Mouse (Mus musculus) gastrocnemius, postnatal 10 days (tissue): ENCODE measurements around the gene Mctp2. TPM values are rescaled to one million over a fixed set of nuclear protein-coding genes. Genes with fewer than 3 reads are reported as not detected.
"Not testable (repeated sequence)": the region's sequence is repeated elsewhere in the genome, so short reads cannot be mapped to it uniquely, and the experiment has no call there.

ENCODE experiments used
- DNase-seq: peaks from one replicate; pipeline ENCODE4 v3.0.0; 2021; ENCODE audit warnings: mixed read lengths
- total RNA-seq, 2 experiments: library from RNA; stranded (reverse); gene quantifications; 2 replicates each; pipeline ENCODE4 v1.2.3; 2021

The Mctp2 gene
- total RNA-seq, 2 experiments from 2014 or later = 0.07 to 0.25 TPM

- no peak for DNase-seq
Measured at GRCm38 (mm10) chr7:72271546-72271945, 34.9 kb downstream of the Mctp2 start.

DNA sequence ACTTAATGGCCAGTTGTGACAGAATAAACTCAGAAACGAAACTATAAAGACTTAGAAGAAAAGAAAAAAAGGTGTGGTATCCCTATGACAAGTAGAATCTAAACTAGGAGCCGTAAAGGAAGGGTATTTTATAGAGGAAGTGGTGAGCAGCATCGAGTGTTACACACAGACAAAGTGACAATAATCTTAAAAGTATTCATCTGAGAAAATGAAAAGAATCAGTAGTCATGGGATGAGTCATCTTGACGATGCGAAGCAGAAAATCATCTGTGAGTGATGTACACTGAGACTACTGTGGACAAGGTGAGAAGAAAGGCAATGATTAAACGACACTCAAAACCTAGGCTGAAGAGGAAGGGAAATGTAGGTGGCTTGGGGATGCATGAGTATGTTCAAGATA, 36.4 kb downstream of the Mctp2 start:
- DNase-seq = no peak

- no peak for DNase-seq
Measured at GRCm38 (mm10) chr7:72260766-72261655, 45.4 kb downstream of the Mctp2 start.

GRCm38 (mm10) chr7:72259045-72259444, 47.4 kb downstream of the Mctp2 start:
- DNase-seq = no peak

GRCm38 (mm10) chr7:72250326-72250725, 56.1 kb downstream of the Mctp2 start:
- DNase-seq = not testable (repeated sequence)

DNA sequence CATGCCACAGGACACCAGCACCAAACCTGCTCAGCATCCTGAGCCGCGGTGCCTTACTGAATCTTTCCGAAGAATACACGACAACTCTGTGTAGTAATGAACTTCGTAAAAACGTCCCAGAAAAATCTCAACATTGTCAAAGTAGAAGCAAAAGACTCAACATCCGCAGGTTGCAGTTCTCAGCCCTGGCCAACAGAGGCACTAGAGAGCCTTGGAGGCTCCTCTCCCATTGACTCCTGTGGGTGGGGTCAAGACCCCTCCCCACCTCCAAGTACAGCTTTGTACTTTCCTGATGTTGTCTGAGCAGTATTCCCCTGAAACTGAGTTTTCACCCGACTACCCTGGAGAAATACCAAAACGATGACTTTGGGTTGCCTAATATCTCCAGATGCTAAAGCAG, 65.1 kb downstream of the Mctp2 start:
- DNase-seq = no peak

- peak; percentile 15 for DNase-seq
Measured at GRCm38 (mm10) chr7:72239782-72240493, 66.5 kb downstream of the Mctp2 start.

DNA sequence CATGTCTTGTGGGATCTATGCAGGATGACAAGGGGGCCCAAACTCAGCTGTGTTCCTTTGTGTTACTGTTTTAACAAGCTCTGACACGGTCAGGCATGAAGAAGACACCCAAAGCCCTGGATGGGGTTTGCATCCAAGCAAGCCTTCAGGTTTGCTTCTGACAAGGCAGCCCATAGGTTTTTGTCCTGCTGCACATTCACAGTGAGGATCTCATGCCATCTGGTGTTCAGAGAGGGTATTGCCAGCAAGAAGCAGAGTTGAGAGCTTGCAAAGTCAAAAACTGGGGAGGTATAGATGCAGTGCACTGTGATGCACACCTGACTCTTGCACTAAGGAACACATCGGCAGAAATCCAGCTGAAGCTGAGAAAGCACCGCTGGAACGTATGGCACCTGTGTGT, 67.8 kb downstream of the Mctp2 start:
- peak; percentile 47 for DNase-seq

- DNase-seq = no peak
Measured at GRCm38 (mm10) chr7:72234433-72234998, 71.9 kb downstream of the Mctp2 start.

GRCm38 (mm10) chr7:72231182-72231877, 75.1 kb downstream of the Mctp2 start:
- no peak for DNase-seq

DNA sequence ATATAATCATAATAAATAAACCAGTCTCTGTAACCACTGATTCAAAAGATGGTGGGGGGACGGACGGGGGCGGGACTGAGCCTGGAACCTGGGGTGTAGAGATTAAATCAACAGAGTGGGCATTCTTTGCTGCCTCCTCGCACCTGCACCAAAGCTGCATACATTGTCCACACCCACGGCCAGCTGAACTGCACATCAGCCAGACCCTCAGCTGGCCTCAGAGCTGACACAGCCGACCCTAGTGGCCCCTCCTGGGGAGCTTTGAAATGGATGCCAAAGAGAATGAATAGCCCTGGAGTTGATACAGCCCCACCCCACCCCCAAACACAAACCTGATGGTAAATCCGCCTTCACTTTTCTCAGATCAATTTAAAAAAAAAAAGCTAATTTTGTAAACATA, 76.5 kb downstream of the Mctp2 start:
- no peak for DNase-seq

- no peak for DNase-seq
Measured at GRCm38 (mm10) chr7:72223558-72223957, 82.8 kb downstream of the Mctp2 start.

- DNase-seq = no peak
Measured at GRCm38 (mm10) chr7:72222532-72222931, 83.9 kb downstream of the Mctp2 start.

DNA sequence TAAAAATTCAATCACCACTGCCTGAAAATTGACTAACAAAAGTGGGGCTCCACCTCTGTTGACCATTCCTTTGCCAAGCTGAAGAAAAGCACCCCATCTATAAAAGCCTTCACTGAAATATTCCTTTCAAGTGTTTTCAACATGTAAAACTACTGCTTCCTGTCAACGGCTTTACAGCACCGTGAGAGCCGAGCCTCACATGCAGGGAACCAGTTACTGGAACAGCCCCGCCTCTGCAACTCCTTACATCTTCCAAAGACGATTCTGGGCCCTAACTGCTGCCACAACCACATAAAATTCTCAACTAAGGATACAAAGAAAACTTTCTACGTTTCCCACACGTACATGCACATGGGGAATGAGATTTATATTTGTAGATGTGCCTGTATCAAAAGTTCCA, 88.4 kb downstream of the Mctp2 start:
- DNase-seq = no peak

GRCm38 (mm10) chr7:72215563-72216215, 90.7 kb downstream of the Mctp2 start:
- no peak for DNase-seq

DNA sequence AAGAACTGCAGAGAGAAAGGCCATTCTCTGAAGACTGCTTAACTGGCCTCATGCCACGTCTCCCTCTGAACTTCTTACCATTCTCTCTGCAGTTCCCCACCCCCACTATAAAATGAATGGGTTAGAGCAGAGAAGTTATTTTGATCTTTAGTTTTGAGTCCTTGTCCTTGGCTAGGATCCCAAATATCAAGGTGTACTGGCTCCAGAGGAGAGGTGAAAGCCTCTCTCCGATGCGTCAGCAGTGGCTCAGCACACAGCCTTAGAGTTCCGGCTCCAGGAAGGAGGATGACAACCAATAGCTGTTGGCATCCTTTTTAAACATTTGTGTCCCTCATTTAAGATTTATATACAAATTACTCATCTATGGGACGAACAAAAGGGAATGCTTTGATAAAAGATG, 96.2 kb downstream of the Mctp2 start:
- DNase-seq = no peak

- no peak for DNase-seq
Measured at GRCm38 (mm10) chr7:72209296-72209695, 97.1 kb downstream of the Mctp2 start.

DNA sequence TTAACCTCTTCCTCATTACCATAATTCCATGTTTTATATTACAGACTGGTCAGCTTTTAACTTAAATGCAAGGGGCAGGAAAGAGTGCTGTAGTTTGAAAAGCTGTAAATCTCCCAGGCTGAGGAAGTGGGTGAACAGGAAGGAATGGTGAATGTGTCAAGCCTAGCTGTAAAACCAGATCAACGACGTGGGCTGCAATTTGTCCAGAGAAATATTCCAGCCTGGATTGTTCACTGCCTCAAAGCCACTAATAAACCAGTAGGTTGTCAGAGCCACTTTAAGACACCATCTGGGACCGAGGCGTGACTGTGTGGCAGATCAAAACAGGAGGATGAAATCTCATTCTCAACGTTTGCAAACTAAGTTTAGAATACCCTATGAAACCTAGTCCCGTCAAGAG, 99.6 kb downstream of the Mctp2 start:
- no peak for DNase-seq

DNA sequence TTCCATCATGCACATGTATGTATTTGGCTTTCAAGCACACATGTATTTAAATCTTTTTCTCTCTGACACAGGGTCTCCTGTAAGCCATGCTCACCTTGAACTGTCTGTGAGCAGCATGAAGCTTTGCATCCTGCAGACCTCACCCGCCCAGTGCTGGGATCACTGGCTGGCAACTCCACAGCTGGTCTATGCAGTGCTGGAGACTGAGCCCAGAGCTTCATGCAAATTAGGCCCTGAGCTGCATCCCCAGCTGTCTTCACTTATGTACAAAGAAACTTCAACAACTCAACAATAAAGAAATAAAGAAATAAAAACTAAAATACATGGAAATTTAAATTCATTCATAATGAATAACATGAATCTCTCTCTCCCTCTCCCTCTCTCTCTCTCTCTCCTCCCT, 110.7 kb downstream of the Mctp2 start:
- no peak for DNase-seq

DNA sequence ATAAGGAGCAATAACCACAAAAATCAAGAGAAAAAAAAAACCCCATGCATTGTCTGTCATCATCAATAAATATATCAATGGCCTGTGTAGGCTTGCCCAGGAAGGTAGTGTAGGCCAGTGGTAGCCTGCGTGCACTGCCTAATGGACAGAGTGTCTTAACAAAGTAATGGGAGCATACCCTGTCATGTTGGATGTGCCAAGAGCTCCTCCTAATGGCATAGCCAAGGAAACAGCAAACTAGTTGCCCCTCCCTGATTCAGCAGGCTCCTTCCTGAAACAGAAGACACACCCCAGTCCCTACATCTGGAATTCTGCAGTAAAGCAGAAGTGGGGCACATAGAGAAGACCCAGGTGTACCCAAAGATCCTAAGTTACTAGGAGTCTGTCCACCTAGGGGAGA, 113.1 kb downstream of the Mctp2 start:
- DNase-seq = no peak

DNA sequence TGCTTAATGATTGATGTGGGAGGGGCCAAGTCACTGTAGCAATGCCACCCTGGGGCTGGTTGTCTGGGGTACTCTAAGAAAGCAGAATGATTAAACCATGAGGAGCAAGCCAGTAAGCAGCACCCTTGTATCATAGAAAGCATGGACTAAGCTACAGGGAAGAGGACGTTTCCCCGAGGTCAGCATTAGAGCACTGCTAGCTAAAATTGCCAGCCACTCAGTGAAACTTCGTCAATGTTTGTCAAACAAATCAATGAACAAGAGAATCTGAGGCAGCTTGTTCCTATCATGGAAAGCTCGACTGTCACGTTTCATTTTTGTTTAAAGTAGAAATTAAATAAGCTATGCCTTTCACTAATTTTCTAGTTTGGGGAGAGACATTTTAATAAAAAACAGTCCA, 124.8 kb downstream of the Mctp2 start:
- DNase-seq = no peak

- no peak for DNase-seq
Measured at GRCm38 (mm10) chr7:72169320-72169719, 137.1 kb downstream of the Mctp2 start.
